Mouse (Mus musculus) midbrain, embryonic 16.5 days (tissue): ENCODE measurements around the gene Rps16. TPM values are rescaled to one million over a fixed set of nuclear protein-coding genes. Genes with fewer than 3 reads are reported as not detected.

ENCODE experiments used
- ATAC-seq: fragments of 200-750 bp; cut with Nextera tagmentation; 2 replicates; pipeline ENCODE4 v1.8.0; 2017; ENCODE audit warnings: moderate TSS enrichment
- H3K27ac ChIP-seq: fragments of 300-500 bp; sonication (generic); 2 replicates; pipeline ENCODE4 v1.5.1; 2014; ENCODE audit warnings: mild to moderate bottlenecking, low read length, mixed read lengths
- H3K27me3 ChIP-seq: fragments of 300-500 bp; sonication (generic); 2 replicates; pipeline ENCODE4 v1.6.1; 2014; ENCODE audit warnings: low read depth, low read length, mixed read lengths; ENCODE audit not compliant: control insufficient read depth, insufficient read depth
- H3K36me3 ChIP-seq: fragments of 300-500 bp; sonication (generic); 2 replicates; pipeline ENCODE4 v1.6.1; 2014; ENCODE audit warnings: mild to moderate bottlenecking, low read length, moderate library complexity, mixed read lengths; ENCODE audit not compliant: control insufficient read depth, insufficient read depth
- H3K4me1 ChIP-seq: fragments of 300-500 bp; sonication (generic); 2 replicates; pipeline ENCODE4 v1.6.1; 2014; ENCODE audit warnings: mild to moderate bottlenecking, low read length, mixed read lengths; ENCODE audit not compliant: control insufficient read depth, insufficient read depth
- H3K4me2 ChIP-seq: fragments of 300-500 bp; sonication (generic); 2 replicates; pipeline ENCODE4 v1.6.1; 2014; ENCODE audit warnings: mild to moderate bottlenecking, low read length, mixed read lengths
- H3K4me3 ChIP-seq: fragments of 300-500 bp; sonication (generic); 2 replicates; pipeline ENCODE4 v1.5.1; 2014; ENCODE audit warnings: low read depth, mild to moderate bottlenecking, low read length, moderate library complexity, mixed read lengths
- H3K9ac ChIP-seq: fragments of 300-500 bp; sonication (generic); 2 replicates; pipeline ENCODE4 v1.6.1; 2014; ENCODE audit warnings: low read depth, low read length, mixed read lengths
- H3K9me3 ChIP-seq: fragments of 300-500 bp; sonication (generic); replicated peaks from 2 replicates; pipeline ENCODE4 v1.6.1; 2014; ENCODE audit warnings: mild to moderate bottlenecking, low read length, mixed read lengths; ENCODE audit not compliant: control insufficient read depth, poor library complexity, severe bottlenecking
- WGBS: fragments of 180-500 bp; shearing (Covaris S2); extraction: QIAGEN DNeasy Blood & Tissue Kit; methylation state at CpG from one replicate; pipeline ENCODE4 v1.1.7; 2014; 5-methylcytosine and 5-hydroxymethylcytosine counted together
- polyA plus RNA-seq: library from polyadenylated mRNA; unstranded; fragments of >200 nt; fragmentation: Nextera tagmentation; extraction: Ambion mirVana; gene quantifications from 2 replicates; pipeline ENCODE4 v1.2.1, GENCODE M21; 2015

The Rps16 gene
- 414 and 435 TPM in 2 replicates for polyA plus RNA-seq

DNA sequence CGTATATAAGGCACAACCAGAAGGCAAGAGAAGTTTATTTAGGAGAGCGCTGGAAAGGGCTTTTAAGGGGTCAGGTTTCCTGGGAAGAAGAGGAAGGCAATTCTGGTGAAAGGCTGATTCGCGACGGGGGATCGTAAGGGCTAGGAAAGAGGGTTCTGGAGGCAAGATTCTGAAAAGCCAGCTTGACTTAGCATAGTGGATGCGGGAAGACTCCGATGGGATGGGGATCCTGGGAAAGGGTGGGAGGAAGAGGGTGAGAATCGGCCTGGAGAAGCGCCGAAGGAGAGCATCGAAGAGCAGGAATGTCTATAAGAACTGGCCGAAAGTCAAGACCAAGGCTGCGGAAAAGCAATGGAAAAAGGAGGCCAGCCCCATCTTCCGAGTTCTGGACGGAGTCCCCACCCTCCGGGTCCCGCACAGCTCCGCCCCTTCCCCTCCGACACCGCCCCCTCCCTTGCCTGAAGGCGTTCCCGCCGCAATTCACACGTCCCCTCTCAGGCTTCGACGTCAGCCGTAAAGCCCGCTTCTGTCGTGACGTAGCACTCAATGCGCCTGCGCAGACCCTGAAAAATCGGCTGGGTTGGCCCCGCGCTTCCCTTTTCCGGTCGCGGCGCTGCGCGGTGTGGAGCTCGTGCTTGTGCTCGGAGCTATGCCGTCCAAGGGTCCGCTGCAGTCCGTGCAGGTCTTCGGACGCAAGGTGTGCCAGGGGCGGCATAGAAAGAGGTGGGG, at the start of gene Rps16:
Gene Rps16, plus strand, starts transcription at position 498 of the 729 bp plus-strand sequence.
- H3K9me3 ChIP-seq: no peaks in the 10 kb centered on the region
- H3K4me3 ChIP-seq: peak within 1 kb of the TSS; percentile 85
- H3K27me3 ChIP-seq: no peaks in the 10 kb centered on the region
- H3K9ac ChIP-seq: peak within 1 kb of the TSS; percentile 95
- under 1% methylated on average over 46 of the region's 50 CpGs for whole genome bisulfite sequencing
- peak within 1 kb of the TSS; percentile 96 for H3K4me2 ChIP-seq
- H3K4me1 ChIP-seq: peaks cover 18% of the 10 kb centered on the region
- ATAC-seq: peak; percentile 92
- H3K36me3 ChIP-seq: peaks cover 6% of the 10 kb centered on the region; the same call in 1 of the 2 replicates
- peak within 1 kb of the TSS; percentile 91 for H3K27ac ChIP-seq

DNA sequence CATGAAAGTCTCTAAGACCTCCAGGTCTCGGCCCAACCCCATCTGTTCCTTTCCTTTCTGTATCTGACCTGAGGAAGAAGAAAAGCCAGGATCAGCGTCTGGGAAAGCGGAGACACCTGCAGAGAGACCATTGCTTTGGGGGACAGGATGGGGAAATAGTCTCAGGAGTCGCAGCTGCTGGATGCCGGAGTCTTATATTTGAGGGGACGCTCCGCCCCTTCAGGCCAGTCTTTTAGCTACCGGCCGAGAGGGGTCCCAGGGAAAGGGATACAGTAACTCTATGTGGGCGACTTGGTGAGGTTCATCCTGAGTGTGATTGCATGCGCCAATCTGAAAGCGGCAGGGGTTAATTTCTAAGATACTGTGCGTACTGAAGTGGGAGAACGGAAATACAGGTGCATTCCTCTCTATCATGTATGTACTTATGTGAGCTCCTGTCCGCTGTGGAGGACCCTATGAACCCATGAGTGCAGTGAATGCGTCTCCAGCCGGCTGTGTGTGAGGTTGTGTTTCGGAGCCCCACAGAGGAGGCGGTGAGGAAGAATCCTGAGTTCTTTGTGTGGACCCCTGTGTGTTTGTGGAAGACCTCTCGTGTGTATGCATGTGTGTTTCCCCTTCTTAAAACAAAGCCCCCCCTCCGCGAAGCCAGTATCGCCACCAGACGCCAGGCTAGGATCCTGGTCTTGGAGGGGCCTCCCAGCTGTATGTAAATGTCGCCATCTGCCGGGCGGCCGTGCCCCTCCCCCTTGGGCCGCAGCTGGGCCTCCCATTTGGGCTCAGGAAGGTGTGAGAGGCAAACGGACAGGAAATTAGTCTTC, 48.6 kb upstream of the Rps16 start, which contains the start of gene Dll3:
Gene Dll3, minus strand, starts transcription at position 623 of the 818 bp plus-strand sequence.
- Histone ChIP-seq H3K4me2 (peak within 1 kb of the TSS; percentile 76), H3K4me1 (peaks cover 23% of the 10 kb centered on the region), H3K9me3 (no peaks in the 10 kb centered on the region), H3K36me3 (peaks cover 16% of the 10 kb centered on the region), H3K27ac (peak within 1 kb of the TSS; percentile 61), H3K27me3 (peaks cover 3% of the 10 kb centered on the region), H3K9ac (peak within 1 kb of the TSS; percentile 72), H3K4me3 (peak within 1 kb of the TSS; percentile 46)
- peak; percentile 63 for ATAC-seq
- 1% methylated on average over 30 of the region's 30 CpGs for WGBS

DNA sequence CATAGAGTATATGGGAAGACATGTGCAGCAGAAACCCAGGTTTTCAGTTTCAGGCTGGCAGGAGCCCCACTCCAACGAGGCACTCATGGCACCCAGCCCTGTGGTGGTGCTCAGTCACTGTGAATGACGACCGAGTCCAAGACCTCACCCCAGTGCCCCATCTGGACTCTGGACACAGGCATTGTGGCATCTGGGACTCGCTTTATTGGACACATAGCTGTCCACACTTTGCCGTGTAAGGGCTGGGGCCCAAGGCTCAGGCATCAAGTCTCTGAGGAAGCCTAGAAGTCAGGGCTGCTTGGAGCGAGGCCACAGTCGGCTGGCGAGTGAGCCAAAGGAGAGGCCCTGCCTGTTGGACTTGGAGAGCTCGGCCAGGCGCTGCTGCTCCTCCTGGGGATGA, 44.8 kb upstream of the Rps16 start:
- Histone ChIP-seq H3K4me2 (no peak overlapping the region), H3K27me3 (no peaks in the 10 kb centered on the region), H3K4me3 (no peak overlapping the region), H3K36me3 (peaks cover 31% of the 10 kb centered on the region), H3K9ac (no peak overlapping the region), H3K4me1 (peaks cover 19% of the 10 kb centered on the region), H3K9me3 (no peaks in the 10 kb centered on the region), H3K27ac (no peak overlapping the region)
- no peak for ATAC-seq
- 93% methylated on average over 10 of the region's 10 CpGs for WGBS

DNA sequence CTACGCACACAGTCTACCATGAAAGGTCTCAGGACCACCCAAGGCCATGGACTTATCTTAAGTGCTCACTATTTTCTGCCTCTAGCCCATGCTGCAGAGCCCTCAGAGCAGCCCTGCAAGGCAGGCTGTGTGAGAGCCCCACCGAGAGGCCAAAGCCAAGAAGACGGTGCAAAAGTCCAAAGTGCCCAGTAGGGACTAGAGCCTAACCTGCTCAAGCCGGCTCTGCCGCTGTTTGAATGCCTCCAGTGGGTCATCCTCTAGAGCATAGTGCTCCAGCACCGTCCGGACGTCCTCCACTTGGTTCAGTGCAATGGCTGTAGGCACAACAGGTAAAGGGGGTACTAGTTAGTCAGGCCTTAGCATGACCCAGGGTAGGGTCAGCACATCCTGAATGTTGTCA, 44.2 kb upstream of the Rps16 start:
- H3K9me3 ChIP-seq: no peaks in the 10 kb centered on the region
- no peak overlapping the region for H3K9ac ChIP-seq
- H3K36me3 ChIP-seq: peaks cover 31% of the 10 kb centered on the region
- no peak overlapping the region for H3K4me2 ChIP-seq
- H3K4me1 ChIP-seq: peaks cover 19% of the 10 kb centered on the region
- H3K27ac ChIP-seq: no peak overlapping the region
- ATAC-seq: no peak
- no peak overlapping the region for H3K4me3 ChIP-seq
- no peaks in the 10 kb centered on the region for H3K27me3 ChIP-seq
- WGBS: 96% methylated on average over 8 of the region's 8 CpGs

DNA sequence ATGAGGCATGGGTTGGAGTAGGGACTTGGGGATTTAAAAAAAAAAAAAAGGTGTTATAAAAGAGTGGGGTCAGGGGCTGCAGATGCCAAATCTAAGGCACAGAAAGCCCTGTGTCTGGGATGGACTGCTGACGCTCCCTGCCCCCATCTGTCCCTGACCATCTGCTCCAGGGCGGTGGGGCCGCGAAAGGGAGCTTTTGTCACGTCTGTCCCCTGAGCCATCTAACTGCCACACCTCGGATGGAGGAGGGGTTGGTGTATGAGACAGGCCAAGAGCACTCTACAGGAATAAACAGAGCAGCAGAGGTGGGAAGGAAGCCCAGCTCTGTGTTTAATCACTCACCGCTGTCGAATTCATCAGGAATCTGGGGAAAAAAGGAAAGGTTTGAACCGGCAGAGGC, 40.7 kb upstream of the Rps16 start:
- 41% methylated on average over 9 of the region's 9 CpGs for WGBS
- peaks cover 31% of the 10 kb centered on the region for H3K36me3 ChIP-seq

DNA sequence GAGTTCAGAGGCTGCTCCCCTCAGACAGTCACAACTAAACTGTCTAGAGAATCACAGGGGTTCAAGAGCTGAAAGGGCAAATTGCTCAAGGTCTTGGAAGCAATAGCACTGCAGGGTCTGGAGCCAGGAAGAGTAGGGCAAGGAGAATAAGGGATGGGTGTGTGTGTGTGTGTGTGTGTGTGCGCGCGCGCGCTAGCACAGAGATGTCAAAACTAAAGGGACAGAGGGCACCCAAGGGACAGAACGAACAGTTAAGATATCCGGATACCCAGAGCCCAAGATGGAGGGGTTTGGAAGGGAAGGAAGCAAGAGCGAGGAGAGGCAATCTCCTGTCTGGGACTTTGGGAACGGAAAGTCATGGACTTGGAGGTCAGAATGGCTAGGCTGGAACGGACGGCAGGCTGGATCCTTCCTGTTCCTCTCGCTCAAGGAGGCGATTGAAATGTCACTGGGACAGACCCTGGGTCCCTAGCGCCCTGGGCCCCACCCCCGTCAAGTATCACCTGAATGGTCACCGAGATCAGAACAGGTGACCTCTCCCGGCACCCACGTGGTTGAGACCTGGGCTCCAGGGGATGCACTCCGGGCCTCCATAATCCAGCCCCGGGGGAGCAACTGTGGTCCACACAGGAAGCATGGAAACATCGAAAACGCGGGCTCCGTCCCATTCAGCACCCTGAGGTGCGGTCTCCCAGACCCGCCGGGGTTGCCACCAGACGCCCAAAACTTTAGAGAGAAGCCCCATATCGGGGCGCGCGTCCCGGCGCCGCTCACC, 39.1 kb upstream of the Rps16 start:
- peak; percentile 61; the same call in 1 of the 2 replicates for ATAC-seq
- peak overlapping the region; percentile 87 for H3K4me3 ChIP-seq
- H3K27me3 ChIP-seq: no peaks in the 10 kb centered on the region
- peak overlapping the region; percentile 90 for H3K9ac ChIP-seq
- peak overlapping the region; percentile 94 for H3K4me2 ChIP-seq
- H3K27ac ChIP-seq: peak overlapping the region; percentile 82
- H3K9me3 ChIP-seq: no peaks in the 10 kb centered on the region
- 6% methylated on average over 35 of the region's 35 CpGs for WGBS
- peaks cover 34% of the 10 kb centered on the region for H3K36me3 ChIP-seq
- H3K4me1 ChIP-seq: peaks cover 9% of the 10 kb centered on the region

More for the DNA sequence above, 40.7 kb upstream of the Rps16 start:
- Histone ChIP-seq H3K4me3 (no peak overlapping the region), H3K4me1 (peaks cover 9% of the 10 kb centered on the region), H3K9ac (no peak overlapping the region), H3K27me3 (no peaks in the 10 kb centered on the region), H3K9me3 (no peaks in the 10 kb centered on the region), H3K4me2 (no peak overlapping the region), H3K27ac (no peak overlapping the region)
- ATAC-seq: no peak

DNA sequence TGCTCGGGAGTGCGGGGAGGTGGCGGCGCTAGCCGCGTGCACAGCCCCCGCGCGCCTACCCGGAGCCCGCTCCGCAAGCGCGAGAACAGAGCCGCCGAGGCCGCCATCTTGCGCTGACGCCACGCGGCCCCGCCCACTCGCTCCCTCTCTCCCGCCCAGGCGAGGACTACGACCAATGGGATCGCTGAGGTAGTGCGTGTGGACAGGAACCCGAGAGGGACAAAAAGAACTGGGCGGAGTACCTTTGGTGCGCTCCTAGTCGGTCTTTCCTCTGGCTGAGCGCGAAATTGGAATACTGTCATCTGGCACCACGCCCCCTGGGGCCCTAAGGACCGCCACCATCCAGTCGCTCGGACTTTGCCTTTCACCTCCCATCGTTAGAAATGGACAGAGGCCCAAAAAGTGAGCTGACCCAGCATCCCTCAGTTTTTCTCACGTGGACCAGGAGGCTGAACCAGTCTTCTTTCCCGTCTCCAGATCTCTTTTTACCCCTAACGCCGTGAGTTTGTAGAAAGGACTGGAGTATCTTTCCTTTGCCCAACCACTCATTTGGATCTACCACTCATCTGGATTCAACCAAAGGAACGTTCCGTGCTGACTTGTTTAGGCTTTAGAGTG, 38.4 kb upstream of the Rps16 start, which contains the start of gene Timm50:
Gene Timm50, minus strand, starts transcription at position 147 of the 618 bp plus-strand sequence.
- H3K9ac ChIP-seq: peak within 1 kb of the TSS; percentile 90
- no peaks in the 10 kb centered on the region for H3K27me3 ChIP-seq
- H3K4me3 ChIP-seq: peak within 1 kb of the TSS; percentile 87
- H3K27ac ChIP-seq: peak within 1 kb of the TSS; percentile 82
- no peaks in the 10 kb centered on the region for H3K9me3 ChIP-seq
- WGBS: under 1% methylated on average over 35 of the region's 45 CpGs
- peaks cover 34% of the 10 kb centered on the region for H3K36me3 ChIP-seq
- H3K4me2 ChIP-seq: peak within 1 kb of the TSS; percentile 94
- peaks cover 9% of the 10 kb centered on the region for H3K4me1 ChIP-seq
- peak; percentile 97 for ATAC-seq

DNA sequence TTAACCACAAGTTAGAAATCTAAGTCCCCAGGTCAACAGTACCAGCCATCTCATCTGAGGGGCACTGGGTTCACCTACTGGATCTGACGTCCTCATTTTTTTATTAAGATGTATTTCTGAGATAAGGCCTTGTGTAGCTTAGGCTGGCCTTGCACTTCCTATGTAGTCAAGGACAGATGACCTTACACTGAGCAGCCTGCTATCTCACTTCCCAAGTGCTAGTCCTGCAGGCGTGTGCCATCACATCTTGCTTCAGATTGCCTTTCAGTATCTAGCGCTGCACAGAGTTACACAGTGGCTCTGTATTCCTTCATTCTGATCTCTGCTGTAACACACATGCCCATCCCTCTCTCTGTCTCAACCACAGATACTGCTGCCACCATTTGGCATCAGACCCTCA, 32.4 kb upstream of the Rps16 start:
- Histone ChIP-seq H3K4me3 (no peak overlapping the region), H3K4me2 (no peak overlapping the region), H3K36me3 (peaks cover 73% of the 10 kb centered on the region), H3K27me3 (no peaks in the 10 kb centered on the region), H3K4me1 (no peaks in the 10 kb centered on the region), H3K9me3 (no peaks in the 10 kb centered on the region), H3K27ac (no peak overlapping the region), H3K9ac (no peak overlapping the region)
- 89% methylated on average over 3 of the region's 3 CpGs for WGBS
- no peak for ATAC-seq
